Mouse (Mus musculus): Measurements from ENCODE around the gene Slc37a4.

DNA sequence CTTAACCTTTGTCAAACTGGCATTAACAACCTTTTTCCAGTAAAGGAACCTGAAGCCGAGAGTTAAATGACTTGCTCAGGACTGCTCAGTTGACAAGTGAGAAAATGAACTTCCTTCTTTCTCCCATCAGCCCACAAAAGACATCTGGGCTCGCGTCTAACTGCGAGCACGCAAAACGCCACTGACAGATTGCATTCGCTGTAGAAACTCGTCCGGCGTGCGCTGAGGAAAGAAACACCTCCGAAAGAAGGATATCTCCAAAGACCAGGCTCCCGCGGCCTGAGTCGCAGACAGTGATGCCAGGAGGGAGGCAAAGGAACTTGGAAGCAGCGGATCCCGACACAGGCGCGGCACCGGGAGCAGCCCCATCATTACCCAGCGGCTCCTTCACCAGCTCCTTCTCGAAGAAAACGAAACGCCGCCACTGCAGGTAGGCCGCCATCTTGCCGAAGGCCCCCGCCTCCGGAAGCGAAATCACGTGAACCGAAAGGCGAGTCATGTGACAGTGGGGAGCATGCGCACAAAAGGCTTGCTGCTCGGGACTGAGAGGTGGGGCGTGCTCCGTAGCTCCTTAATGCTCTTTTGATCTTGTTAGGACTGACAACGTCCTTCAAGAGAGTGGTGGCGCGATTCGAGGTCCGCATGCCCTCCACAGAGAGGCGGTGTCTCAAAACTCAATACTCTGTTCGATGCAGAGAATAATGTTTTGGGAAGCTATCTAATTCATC is 35.3 kb upstream of the Slc37a4 start, which contains the start of gene Vps11:
- peak; percentile 44 for TF ChIP-seq CTCF (IDR thresholded peaks at IDR 0.05)
- TF ChIP-seq EP300 (IDR thresholded peaks at IDR 0.05) = no peak
